Mouse (Mus musculus) heart, adult 2 months (tissue): ENCODE measurements at regions not wholly inside any gene's neighbourhood (a gene's known extent, or its start where the extent isn't known, plus 50 kb on each side); places are given as distances from the start of the nearest gene placed in this dataset.

ENCODE experiments used
- DNase-seq, 2 experiments: peaks; one replicate each; pipeline ENCODE4 v3.0.0; 2021
- H3K27ac ChIP-seq: fragments of 200-600 bp; 2 replicates; pipeline ENCODE4 v1.8.1; 2022
- H3K27me3 ChIP-seq: fragments of 200-500 bp; 2 replicates; pipeline ENCODE4 v1.6.1; 2012; ENCODE audit warnings: mild to moderate bottlenecking, low read length, inconsistent platforms, mixed read lengths; ENCODE audit not compliant: control insufficient read depth, insufficient read depth
- H3K36me3 ChIP-seq: fragments of 200-500 bp; 2 replicates; pipeline ENCODE4 v1.6.1; 2012; ENCODE audit warnings: low read length, inconsistent platforms; ENCODE audit not compliant: control insufficient read depth, insufficient read depth
- H3K4me1 ChIP-seq: fragments of 200-500 bp; 2 replicates; pipeline ENCODE4 v1.6.1; 2011; ENCODE audit warnings: low read length; ENCODE audit not compliant: control insufficient read depth, insufficient read depth
- H3K4me3 ChIP-seq: fragments of 200-600 bp; 2 replicates; pipeline ENCODE4 v1.8.1; 2022
- H3K79me2 ChIP-seq: fragments of 200-500 bp; replicated peaks from 2 replicates; pipeline ENCODE4 v1.6.1; 2012; ENCODE audit warnings: mild to moderate bottlenecking, inconsistent platforms, low read length, moderate library complexity, mixed read lengths; ENCODE audit not compliant: control insufficient read depth, insufficient read depth
- H3K9ac ChIP-seq: fragments of 200-500 bp; 2 replicates; pipeline ENCODE4 v1.6.1; 2012; ENCODE audit warnings: low read depth, mild to moderate bottlenecking, control low read depth, inconsistent platforms, low read length, mixed read lengths
- CTCF ChIP-seq: fragments of 200-600 bp; IDR thresholded peaks from 2 replicates; pipeline ENCODE4 v1.8.1; 2022; ENCODE audit warnings: antibody characterized with exemption, mild to moderate bottlenecking, moderate library complexity
- EP300 ChIP-seq: fragments of 200-500 bp; IDR thresholded peaks from 2 replicates; pipeline ENCODE4 v1.6.1; 2011; ENCODE audit warnings: low read depth, low read length, control low read depth; ENCODE audit not compliant: insufficient read depth
- POLR2A ChIP-seq: fragments of 200-500 bp; IDR thresholded peaks from 2 replicates; pipeline ENCODE4 v1.6.1; 2011; ENCODE audit warnings: mild to moderate bottlenecking, low read depth, low read length, control low read depth; ENCODE audit not compliant: insufficient read depth
- WGBS: fragments of 180-500 bp; shearing (Covaris S2); methylation state at CpG from one replicate; pipeline ENCODE4 v1.1.7; 2018; 5-methylcytosine and 5-hydroxymethylcytosine counted together
- intact Hi-C: fragments of 180-260 bp; cut with DNase I; formaldehyde crosslinking; loops from one replicate; pipeline ENCODE4 v1.15.1; 2025

GRCm38 (mm10) chr11:89142527-89143154 lies 69.0 kb downstream of the Gm525 start:
- Histone ChIP-seq H3K4me3 (no peak overlapping the region), H3K9ac (no peak overlapping the region), H3K79me2 (no peaks in the 10 kb centered on the region), H3K27me3 (no peaks in the 10 kb centered on the region), H3K4me1 (0 out of 2 replicates have a peak, but pooled peaks cover 5% of the 10 kb centered on the region), H3K27ac (no peak overlapping the region), H3K36me3 (no peaks in the 10 kb centered on the region)
- intact Hi-C loops: no loop called here
- TF ChIP-seq POLR2A: no peak
- no peak for TF ChIP-seq EP300
- TF ChIP-seq CTCF: no peak
- WGBS: 45% methylated on average over 9 of the region's 9 CpGs
- DNase-seq: no peak
